Mouse (Mus musculus) gastrocnemius, postnatal 36 days (tissue): ENCODE results near the gene Emc6. TPM values are rescaled to one million over a fixed set of nuclear protein-coding genes. Genes with fewer than 3 reads are reported as not detected.
A peak's percentile ranks its signal among the peaks of the same experiment; 100 is the strongest.

Source experiments
- DNase-seq, 2 experiments: peaks; one replicate each; pipeline ENCODE4 v3.0.0; 2022
- intact Hi-C: fragments of 180-260 bp; cut with DNase I; formaldehyde crosslinking; loops from one replicate; pipeline ENCODE4 v1.15.1; 2025
- long read RNA-seq, 2 experiments: library from polyadenylated mRNA; stranded (forward); transcript quantifications; one replicate each; pipeline ENCODE4 v2.0.0; 2021
- total RNA-seq, 2 experiments: library from RNA; stranded (reverse); gene quantifications; 2 replicates each; pipeline ENCODE4 v1.2.3; 2021

The Emc6 gene
- 10 to 100 TPM; 74.4 to 90.9 TPM for total RNA-seq
- long read RNA-seq, experiment 1, transcript Emc6-202 (2 exons, 563 nt) = minor isoform, 5 of 248 reads
- long read RNA-seq, experiment 1, transcript Emc6-201 (2 exons, 1,332 nt) = major isoform, 236 of 248 reads
- long read RNA-seq, experiment 1, partial matches to known transcripts = 0 of 248 reads
- long read RNA-seq, experiment 1, other reads (novel, unspliced or antisense) = 7 of 248 reads
- long read RNA-seq, experiment 2, transcript Emc6-201 (2 exons, 1,332 nt) = major isoform, 270 of 282 reads
- long read RNA-seq, experiment 2, partial matches to known transcripts = 0 of 282 reads
- long read RNA-seq, experiment 2, other reads (novel, unspliced or antisense) = 12 of 282 reads

- intact Hi-C loops = no loop called here
Observed at GRCm38 (mm10) chr11:73176608-73177508, at the start of gene Emc6, which contains the start of gene Tax1bp3. Gene Emc6, minus strand, starts transcription at chr11:73177037. Gene Tax1bp3, plus strand, starts transcription at chr11:73177083.

GRCm38 (mm10) chr11:73225856-73226255 lies 49.0 kb upstream of the Emc6 start:
- intact Hi-C loops = no loop called here

More at GRCm38 (mm10) chr11:73176608-73177508, at the start of gene Emc6, which contains the start of gene Tax1bp3:
- DNase-seq = peak; percentile 89 to 95

GRCm38 (mm10) chr11:73223966-73224365 lies 47.1 kb upstream of the Emc6 start:
- DNase-seq = peak in 1 of 2 experiments; percentile 17
- intact Hi-C loops = no loop called here

More at GRCm38 (mm10) chr11:73225856-73226255, 49.0 kb upstream of the Emc6 start:
- no peak for DNase-seq

- intact Hi-C loops = no loop called here
- DNase-seq = peak in 1 of 2 experiments; percentile 7
Observed at GRCm38 (mm10) chr11:73222846-73223245, 46.0 kb upstream of the Emc6 start.

GRCm38 (mm10) chr11:73220651-73221050 lies 43.8 kb upstream of the Emc6 start:
- intact Hi-C loops = no loop called here
- no peak for DNase-seq

- no peak for DNase-seq
Observed at GRCm38 (mm10) chr11:73219671-73220070, 42.8 kb upstream of the Emc6 start.

GRCm38 (mm10) chr11:73213956-73214355 lies 37.1 kb upstream of the Emc6 start:
- intact Hi-C loops = no loop called here

More at GRCm38 (mm10) chr11:73219671-73220070, 42.8 kb upstream of the Emc6 start:
- intact Hi-C loops = no loop called here

GRCm38 (mm10) chr11:73207621-73208020 lies 30.8 kb upstream of the Emc6 start:
- no peak for DNase-seq
- intact Hi-C loops = no loop called here

More at GRCm38 (mm10) chr11:73213956-73214355, 37.1 kb upstream of the Emc6 start:
- DNase-seq = no peak

- intact Hi-C loops = no loop called here
- no peak for DNase-seq
Observed at GRCm38 (mm10) chr11:73205194-73205593, 28.4 kb upstream of the Emc6 start.

- intact Hi-C loops = no loop called here
- DNase-seq = no peak
Observed at GRCm38 (mm10) chr11:73203895-73204294, 27.1 kb upstream of the Emc6 start.

- DNase-seq = no peak
- intact Hi-C loops = no loop called here
Observed at GRCm38 (mm10) chr11:73201597-73201996, 24.8 kb upstream of the Emc6 start.

GRCm38 (mm10) chr11:73201021-73201420 lies 24.2 kb upstream of the Emc6 start:
- intact Hi-C loops = no loop called here
- no peak for DNase-seq

GRCm38 (mm10) chr11:73199879-73200278 lies 23.0 kb upstream of the Emc6 start:
- intact Hi-C loops = no loop called here
- DNase-seq = no peak

- DNase-seq = peak; percentile 91 to 93
- intact Hi-C loops = no loop called here
Observed at GRCm38 (mm10) chr11:73199230-73199712, 22.4 kb upstream of the Emc6 start, which contains the start of gene Shpk. Gene Shpk, plus strand, starts transcription at chr11:73199460.

GRCm38 (mm10) chr11:73198603-73199229 lies 21.9 kb upstream of the Emc6 start, which contains the start of gene Ctns:
Gene Ctns, minus strand, starts transcription at chr11:73199042.
- DNase-seq = peak in 1 of 2 experiments; percentile 66
- intact Hi-C loops = no loop called here

- intact Hi-C loops = no loop called here
- DNase-seq = no peak
Observed at GRCm38 (mm10) chr11:73198190-73198589, 21.4 kb upstream of the Emc6 start.

GRCm38 (mm10) chr11:73194444-73194843 lies 17.6 kb upstream of the Emc6 start:
- intact Hi-C loops = no loop called here
- no peak for DNase-seq

GRCm38 (mm10) chr11:73193047-73193446 lies 16.2 kb upstream of the Emc6 start:
- intact Hi-C loops = no loop called here
- no peak for DNase-seq

GRCm38 (mm10) chr11:73187231-73187630 lies 10.4 kb upstream of the Emc6 start:
- DNase-seq = no peak
- intact Hi-C loops = no loop called here
